13 mouse cellular contexts compared by ENCODE assay signal in the genomic region with DNA sequence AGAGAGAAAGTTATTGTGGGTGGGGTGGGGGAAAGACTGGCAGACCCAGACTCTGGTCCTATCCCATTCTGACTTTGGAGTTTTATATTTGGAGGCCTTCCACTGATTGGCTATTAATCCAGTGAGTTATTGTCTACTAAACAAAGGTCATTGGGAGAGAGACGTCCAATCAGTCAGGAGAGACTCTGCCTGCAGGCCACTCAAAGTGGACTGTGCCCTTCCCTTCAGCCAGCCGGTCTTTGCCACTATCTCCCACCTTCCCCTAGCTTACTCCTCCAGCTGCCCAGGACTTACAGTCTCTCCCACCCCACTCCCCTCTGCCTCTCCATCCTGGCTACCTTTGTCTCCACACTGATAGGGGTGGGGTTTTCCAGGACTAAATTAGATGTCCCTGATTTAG. TPM values are rescaled to one million over a fixed set of nuclear protein-coding genes. Genes with fewer than 3 reads are reported as not detected.
A peak's percentile ranks its signal among the peaks of the same experiment; 100 is the strongest.
DNase-seq lines count a peak whose midpoint lies in the region; ATAC-seq lines count a peak whose summit lies in the region.
"Had no signal": no experiment of that assay in that cellular context is flagged by ENCODE, and none has a peak within 500 bp of the region (broad histone marks: within the 10 kb centered on the region; RNA-seq: fewer than 3 reads in every experiment).

No protein-coding gene starts in this region.

- peaks cover 19% of the 10 kb centered on the region for H3K4me1 ChIP-seq in embryonic facial prominence, embryonic 10.5 days
- peaks cover 85% of the 10 kb centered on the region for H3K4me1 ChIP-seq in intestine, embryonic 15.5 days (replicated peaks)
- peaks cover 99% of the 10 kb centered on the region for H3K4me1 ChIP-seq in limb, embryonic 10.5 days
- no peaks in the 10 kb centered on the region for H3K4me1 ChIP-seq in forebrain, embryonic 12.5 days

- H3K9ac ChIP-seq in intestine, embryonic 15.5 days = 0 out of 2 replicates have a peak overlapping the region, but pooled peaks have one; percentile 10
- no peak overlapping the region for H3K9ac ChIP-seq in forebrain, embryonic 12.5 days

- no peak for ATAC-seq in intestine, embryonic 15.5 days
- ATAC-seq in forebrain, embryonic 12.5 days (ENCODE audit: low FRiP score) = no peak

- 0% methylated on average over 2 of the region's 2 CpGs for WGBS in embryonic facial prominence, embryonic 10.5 days
- WGBS in intestine, embryonic 15.5 days = 37% methylated on average over 2 of the region's 2 CpGs
- WGBS in limb, embryonic 10.5 days = 2% methylated on average over 2 of the region's 2 CpGs
- 0% methylated on average over 2 of the region's 2 CpGs for WGBS in forebrain, embryonic 12.5 days

- H3K4me3 ChIP-seq in embryonic facial prominence, embryonic 10.5 days = 0 out of 2 replicates have a peak overlapping the region, but pooled peaks have one; percentile 1
- H3K4me3 ChIP-seq in intestine, embryonic 15.5 days (replicated peaks) = no peak overlapping the region
- H3K4me3 ChIP-seq in limb, embryonic 10.5 days = peak overlapping the region; percentile 1; the same call in 1 of the 2 replicates
- no peak overlapping the region for H3K4me3 ChIP-seq in forebrain, embryonic 12.5 days (replicated peaks)

- H3K27me3 ChIP-seq in embryonic facial prominence, embryonic 10.5 days (replicated peaks; ENCODE audit: low read depth, poor library complexity, severe bottlenecking) = peaks cover 100% of the 10 kb centered on the region
- H3K27me3 ChIP-seq in intestine, embryonic 15.5 days (replicated peaks) = peaks cover 5% of the 10 kb centered on the region; the same call in 1 of the 2 replicates
- H3K27me3 ChIP-seq in limb, embryonic 10.5 days (ENCODE audit: low read depth, poor library complexity, severe bottlenecking) = peaks cover 100% of the 10 kb centered on the region
- H3K27me3 ChIP-seq in forebrain, embryonic 12.5 days = peaks cover 100% of the 10 kb centered on the region

- H3K4me2 ChIP-seq in intestine, embryonic 15.5 days (replicated peaks) = peak overlapping the region; percentile 72
- no peak overlapping the region for H3K4me2 ChIP-seq in forebrain, embryonic 12.5 days

- H3K27ac ChIP-seq in embryonic facial prominence, embryonic 10.5 days (replicated peaks) = no peak overlapping the region
- peak overlapping the region; percentile 32; the same call in 1 of the 2 replicates for H3K27ac ChIP-seq in intestine, embryonic 15.5 days
- 0 out of 2 replicates have a peak overlapping the region, but pooled peaks have one; percentile 53 for H3K27ac ChIP-seq in limb, embryonic 10.5 days
- H3K27ac ChIP-seq in forebrain, embryonic 12.5 days = no peak overlapping the region

- no peaks in the 10 kb centered on the region for H3K36me3 ChIP-seq in embryonic facial prominence, embryonic 10.5 days (replicated peaks)
- H3K36me3 ChIP-seq in intestine, embryonic 15.5 days = no peaks in the 10 kb centered on the region
- H3K36me3 ChIP-seq in limb, embryonic 10.5 days = no peaks in the 10 kb centered on the region
- H3K36me3 ChIP-seq in forebrain, embryonic 12.5 days (replicated peaks) = no peaks in the 10 kb centered on the region

- no peaks in the 10 kb centered on the region for H3K9me3 ChIP-seq in embryonic facial prominence, embryonic 10.5 days
- H3K9me3 ChIP-seq in intestine, embryonic 15.5 days = no peaks in the 10 kb centered on the region
- no peaks in the 10 kb centered on the region for H3K9me3 ChIP-seq in limb, embryonic 10.5 days (replicated peaks)
- H3K9me3 ChIP-seq in forebrain, embryonic 12.5 days = no peaks in the 10 kb centered on the region

- peak; percentile 56 for DNase-seq in adrenal gland, postnatal 14 days
- DNase-seq in adrenal gland, postnatal 4 days (ENCODE audit: low spot score in 2 of 2) = no peak
- no peak for DNase-seq in embryonic facial prominence, embryonic 10.5 days (ENCODE audit: low spot score)
- DNase-seq in limb, embryonic 10.5 days (ENCODE audit: low spot score) = no peak
- DNase-seq in retina, embryonic 14.5 days (ENCODE audit: low spot score) = no peak
- no peak for DNase-seq in thymus, postnatal 25 days
- DNase-seq: liver; retina, postnatal 1 day had no signal

RNA-seq across cellular contexts. Expression of a gene that starts 13.5 kb away (rescaled TPM):
- total RNA-seq in adrenal gland, postnatal 14 days (2021) = 17.1 and 26.0 TPM in 2 replicates
- 10 to 100 TPM; 40.5 to 44.5 TPM for total RNA-seq in adrenal gland, postnatal 4 days (2021)
- polyA plus RNA-seq in embryonic facial prominence, embryonic 10.5 days (2016; fragmentation: Nextera tagmentation; extraction: Ambion mirVana) = 0.69 and 3.4 TPM in 2 replicates
- 1.8 and 2.7 TPM in 2 replicates for polyA plus RNA-seq in intestine, embryonic 15.5 days (2015; fragmentation: Nextera tagmentation; extraction: Ambion mirVana)
- 0.76 and 1.0 TPM in 2 replicates for polyA plus RNA-seq in limb, embryonic 10.5 days (2016; fragmentation: Nextera tagmentation; extraction: Ambion mirVana)
- polyA plus RNA-seq in forebrain, embryonic 12.5 days (2016; fragmentation: Nextera tagmentation; extraction: Ambion mirVana) = not detected in 2 replicates
- polyA plus RNA-seq: frontal cortex, adult 2 months had no signal

RNA-seq across cellular contexts. Expression of a gene that starts 13.7 kb away (rescaled TPM):
- total RNA-seq in adrenal gland, postnatal 14 days (2021) = 18.0 and 19.3 TPM in 2 replicates
- 10 to 100 TPM; 21.0 to 26.0 TPM for total RNA-seq in adrenal gland, postnatal 4 days (2021)
- 5.8 and 17.0 TPM in 2 replicates for polyA plus RNA-seq in embryonic facial prominence, embryonic 10.5 days (2016; fragmentation: Nextera tagmentation; extraction: Ambion mirVana)
- 17.7 and 19.8 TPM in 2 replicates for polyA plus RNA-seq in intestine, embryonic 15.5 days (2015; fragmentation: Nextera tagmentation; extraction: Ambion mirVana)
- polyA plus RNA-seq in limb, embryonic 10.5 days (2016; fragmentation: Nextera tagmentation; extraction: Ambion mirVana) = 11.3 and 13.5 TPM in 2 replicates
- polyA plus RNA-seq in forebrain, embryonic 12.5 days (2016; fragmentation: Nextera tagmentation; extraction: Ambion mirVana) = 0.06 and 0.15 TPM in 2 replicates
- polyA plus RNA-seq: frontal cortex, adult 2 months had no signal

RNA-seq across cellular contexts. Expression of a gene that starts 18.5 kb away (rescaled TPM):
- total RNA-seq in adrenal gland, postnatal 14 days (2021) = 14.0 and 15.7 TPM in 2 replicates
- 10 to 100 TPM; 19.8 to 22.0 TPM for total RNA-seq in adrenal gland, postnatal 4 days (2021)
- 0.09 and 0.23 TPM in 2 replicates for polyA plus RNA-seq in embryonic facial prominence, embryonic 10.5 days (2016; fragmentation: Nextera tagmentation; extraction: Ambion mirVana)
- 2.8 and 3.2 TPM in 2 replicates for polyA plus RNA-seq in intestine, embryonic 15.5 days (2015; fragmentation: Nextera tagmentation; extraction: Ambion mirVana)
- 0.89 and 1.2 TPM in 2 replicates for polyA plus RNA-seq in limb, embryonic 10.5 days (2016; fragmentation: Nextera tagmentation; extraction: Ambion mirVana)
- not detected in 2 replicates for polyA plus RNA-seq in forebrain, embryonic 12.5 days (2016; fragmentation: Nextera tagmentation; extraction: Ambion mirVana)
- polyA plus RNA-seq: frontal cortex, adult 2 months had no signal

RNA-seq across cellular contexts. Expression of a gene that starts 29.0 kb away (rescaled TPM):
- not detected in 2 replicates for total RNA-seq in adrenal gland, postnatal 14 days (2021)
- not detected for total RNA-seq in adrenal gland, postnatal 4 days (2021)
- 1.2 and 7.1 TPM in 2 replicates for polyA plus RNA-seq in embryonic facial prominence, embryonic 10.5 days (2016; fragmentation: Nextera tagmentation; extraction: Ambion mirVana)
- 0.30 TPM in 1 of 2 replicates, not detected in the other for polyA plus RNA-seq in intestine, embryonic 15.5 days (2015; fragmentation: Nextera tagmentation; extraction: Ambion mirVana)
- 0.78 and 0.83 TPM in 2 replicates for polyA plus RNA-seq in limb, embryonic 10.5 days (2016; fragmentation: Nextera tagmentation; extraction: Ambion mirVana)
- polyA plus RNA-seq in forebrain, embryonic 12.5 days (2016; fragmentation: Nextera tagmentation; extraction: Ambion mirVana) = not detected in 2 replicates
- total RNA-seq: heart, adult 8-10 months; megakaryocyte progenitor cell, adult 5-6 weeks had no signal
- polyA plus RNA-seq: frontal cortex, adult 2 months had no signal

RNA-seq across cellular contexts. Expression of a gene that starts 33.5 kb away (rescaled TPM):
- total RNA-seq in adrenal gland, postnatal 14 days (2021) = 17.1 and 18.7 TPM in 2 replicates
- 10 to 100 TPM; 26.5 to 27.8 TPM for total RNA-seq in adrenal gland, postnatal 4 days (2021)
- 0.07 and 0.28 TPM in 2 replicates for polyA plus RNA-seq in embryonic facial prominence, embryonic 10.5 days (2016; fragmentation: Nextera tagmentation; extraction: Ambion mirVana)
- polyA plus RNA-seq in intestine, embryonic 15.5 days (2015; fragmentation: Nextera tagmentation; extraction: Ambion mirVana) = 27.2 and 31.3 TPM in 2 replicates
- polyA plus RNA-seq in limb, embryonic 10.5 days (2016; fragmentation: Nextera tagmentation; extraction: Ambion mirVana) = 5.5 and 5.9 TPM in 2 replicates
- polyA plus RNA-seq in forebrain, embryonic 12.5 days (2016; fragmentation: Nextera tagmentation; extraction: Ambion mirVana) = not detected in 2 replicates
- polyA plus RNA-seq: frontal cortex, adult 2 months had no signal

Comparison
In these comparisons a context has a peak if more than half of its experiments do, and no peak if none do; other contexts are left out.
1. H3K27ac ChIP-seq: peak in intestine, embryonic 15.5 days (single experiment) and limb, embryonic 10.5 days (single experiment); none in embryonic facial prominence, embryonic 10.5 days (single experiment) and forebrain, embryonic 12.5 days (single experiment).
2. H3K4me3 ChIP-seq: peak in embryonic facial prominence, embryonic 10.5 days (single experiment) and limb, embryonic 10.5 days (single experiment); none in intestine, embryonic 15.5 days (single experiment) and forebrain, embryonic 12.5 days (single experiment).